8 mouse cellular contexts compared by ENCODE assay signal in the genomic region with DNA sequence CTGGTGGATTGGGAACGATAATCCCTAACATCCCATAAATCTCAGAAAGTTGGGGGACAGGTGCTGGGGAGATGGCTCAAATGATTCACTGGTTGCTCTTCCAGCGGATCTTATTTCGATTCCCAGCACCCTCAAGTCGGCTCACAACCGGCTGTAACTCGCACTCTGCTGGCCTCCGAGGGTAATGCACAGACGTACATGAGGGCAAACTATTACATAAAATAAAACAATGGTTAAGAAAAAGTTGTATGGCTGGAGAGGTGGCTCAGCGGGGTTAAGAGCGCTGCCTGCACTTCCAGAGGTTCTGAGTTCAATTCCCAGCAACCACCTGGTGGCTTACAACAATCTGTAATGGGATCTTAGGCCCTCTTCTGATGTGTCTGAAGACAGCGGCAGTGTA. TPM values are rescaled to one million over a fixed set of nuclear protein-coding genes. Genes with fewer than 3 reads are reported as not detected.
A peak's percentile ranks its signal among the peaks of the same experiment; 100 is the strongest.
DNase-seq lines count a peak whose midpoint lies in the region; ATAC-seq lines count a peak whose summit lies in the region.
"Had no signal": no experiment of that assay in that cellular context is flagged by ENCODE, and none has a peak within 500 bp of the region (broad histone marks: within the 10 kb centered on the region; RNA-seq: fewer than 3 reads in every experiment).

No protein-coding gene starts in this region.

- H3K27ac ChIP-seq in lung, embryonic 16.5 days (ENCODE audit: low read length) = no peak overlapping the region
- no peak overlapping the region for H3K27ac ChIP-seq in forebrain, embryonic 10.5 days
- H3K27ac ChIP-seq in limb, embryonic 10.5 days = no peak overlapping the region
- no peak overlapping the region for H3K27ac ChIP-seq in stomach, embryonic 14.5 days (ENCODE audit: low read length)

- no peaks in the 10 kb centered on the region for H3K36me3 ChIP-seq in lung, embryonic 16.5 days (ENCODE audit: control insufficient read depth, insufficient read depth, low read length)
- no peaks in the 10 kb centered on the region for H3K36me3 ChIP-seq in forebrain, embryonic 10.5 days (replicated peaks)
- H3K36me3 ChIP-seq in limb, embryonic 10.5 days = no peaks in the 10 kb centered on the region
- H3K36me3 ChIP-seq in stomach, embryonic 14.5 days (ENCODE audit: control insufficient read depth, insufficient read depth, low read length) = no peaks in the 10 kb centered on the region

- H3K4me1 ChIP-seq in lung, embryonic 16.5 days (replicated peaks; ENCODE audit: control insufficient read depth, insufficient read depth, low read length) = peaks cover 5% of the 10 kb centered on the region; the same call in 1 of the 2 replicates
- H3K4me1 ChIP-seq in forebrain, embryonic 10.5 days = peaks cover 54% of the 10 kb centered on the region
- peaks cover 9% of the 10 kb centered on the region for H3K4me1 ChIP-seq in limb, embryonic 10.5 days
- peaks cover 3% of the 10 kb centered on the region; the same call in 1 of the 2 replicates for H3K4me1 ChIP-seq in stomach, embryonic 14.5 days (ENCODE audit: control insufficient read depth, insufficient read depth, low read length)

- peaks cover 2% of the 10 kb centered on the region; the same call in 1 of the 2 replicates for H3K9me3 ChIP-seq in lung, embryonic 16.5 days (ENCODE audit: control insufficient read depth, low read length)
- no peaks in the 10 kb centered on the region for H3K9me3 ChIP-seq in forebrain, embryonic 10.5 days
- no peaks in the 10 kb centered on the region for H3K9me3 ChIP-seq in limb, embryonic 10.5 days (replicated peaks)
- no peaks in the 10 kb centered on the region for H3K9me3 ChIP-seq in stomach, embryonic 14.5 days (ENCODE audit: control insufficient read depth, low read depth, low read length)

- H3K9ac ChIP-seq in lung, embryonic 16.5 days (ENCODE audit: low read length) = no peak overlapping the region
- H3K9ac ChIP-seq in stomach, embryonic 14.5 days (replicated peaks; ENCODE audit: low read depth, low read length) = no peak overlapping the region

- H3K4me2 ChIP-seq in lung, embryonic 16.5 days (ENCODE audit: low read depth, low read length) = peak overlapping the region; percentile 74
- peak overlapping the region; percentile 64 for H3K4me2 ChIP-seq in stomach, embryonic 14.5 days (replicated peaks; ENCODE audit: low read depth, low read length)

- H3K27me3 ChIP-seq in lung, embryonic 16.5 days (ENCODE audit: control insufficient read depth, insufficient read depth, low read depth, low read length) = peaks cover 50% of the 10 kb centered on the region
- H3K27me3 ChIP-seq in forebrain, embryonic 10.5 days (ENCODE audit: poor library complexity, severe bottlenecking) = peaks cover 90% of the 10 kb centered on the region
- peaks cover 98% of the 10 kb centered on the region for H3K27me3 ChIP-seq in limb, embryonic 10.5 days (ENCODE audit: low read depth, poor library complexity, severe bottlenecking)
- peaks cover 30% of the 10 kb centered on the region for H3K27me3 ChIP-seq in stomach, embryonic 14.5 days (ENCODE audit: control insufficient read depth, insufficient read depth, low read length)

- no peak for ATAC-seq in lung, embryonic 16.5 days (ENCODE audit: low read depth)
- ATAC-seq in stomach, embryonic 14.5 days (ENCODE audit: insufficient number of reproducible peaks, insufficient read depth, low FRiP score, low read depth) = no peak
- ATAC-seq in erythroid progenitor cell, adult 5-6 weeks (replicated peaks; ENCODE audit: low FRiP score, poor library complexity, severe bottlenecking) = no peak

- peak overlapping the region; percentile 49 for H3K4me3 ChIP-seq in lung, embryonic 16.5 days (ENCODE audit: low read length)
- H3K4me3 ChIP-seq in forebrain, embryonic 10.5 days = peak overlapping the region; percentile 55
- H3K4me3 ChIP-seq in limb, embryonic 10.5 days = peak overlapping the region; percentile 50
- peak overlapping the region; percentile 39 for H3K4me3 ChIP-seq in stomach, embryonic 14.5 days (ENCODE audit: low read depth, low read length)

- DNase-seq in lung, postnatal 14 days = no peak
- no peak for DNase-seq in forebrain, embryonic 10.5 days (ENCODE audit: extremely low spot score, low spot score)
- no peak for DNase-seq in limb, embryonic 10.5 days (ENCODE audit: low spot score)
- no peak for DNase-seq in frontal cortex, postnatal 10 days (ENCODE audit: low spot score in 2 of 2)

- WGBS in lung, embryonic 16.5 days = 51% methylated on average over 11 of the region's 11 CpGs
- 57% methylated on average over 11 of the region's 11 CpGs for WGBS in forebrain, embryonic 10.5 days
- 51% methylated on average over 11 of the region's 11 CpGs for WGBS in limb, embryonic 10.5 days
- 55% methylated on average over 11 of the region's 11 CpGs for WGBS in stomach, embryonic 14.5 days

RNA-seq across cellular contexts. Expression of a gene that starts 2.4 kb away (rescaled TPM):
- not detected in 2 replicates for polyA plus RNA-seq in lung, embryonic 16.5 days (2015; fragmentation: Nextera tagmentation; extraction: Ambion mirVana)
- polyA plus RNA-seq in forebrain, embryonic 10.5 days (2016; fragmentation: Nextera tagmentation; extraction: Ambion mirVana) = 0.17 and 0.43 TPM in 2 replicates
- polyA plus RNA-seq in limb, embryonic 10.5 days (2016; fragmentation: Nextera tagmentation; extraction: Ambion mirVana) = 0.10 TPM in 1 of 2 replicates, not detected in the other
- not detected in 2 replicates for polyA plus RNA-seq in stomach, embryonic 14.5 days (2014; fragmentation: Nextera tagmentation; extraction: Ambion mirVana)
- not detected in 2 replicates for total RNA-seq in erythroid progenitor cell, adult 5-6 weeks (2015; ENCODE audit: low replicate concordance)
- total RNA-seq in erythroid progenitor cell, adult 5-6 weeks (2017; ENCODE audit: low replicate concordance) = 2.5 TPM in 1 of 2 replicates, not detected in the other
- total RNA-seq: gastrocnemius, postnatal 25 days had no signal

RNA-seq across cellular contexts. Expression of a gene that starts 14.3 kb away (rescaled TPM):
- 0.15 and 0.20 TPM in 2 replicates for polyA plus RNA-seq in lung, embryonic 16.5 days (2015; fragmentation: Nextera tagmentation; extraction: Ambion mirVana)
- 0.46 and 0.47 TPM in 2 replicates for polyA plus RNA-seq in forebrain, embryonic 10.5 days (2016; fragmentation: Nextera tagmentation; extraction: Ambion mirVana)
- 0.05 TPM in 2 replicates for polyA plus RNA-seq in limb, embryonic 10.5 days (2016; fragmentation: Nextera tagmentation; extraction: Ambion mirVana)
- 0.09 and 0.18 TPM in 2 replicates for polyA plus RNA-seq in stomach, embryonic 14.5 days (2014; fragmentation: Nextera tagmentation; extraction: Ambion mirVana)
- total RNA-seq in erythroid progenitor cell, adult 5-6 weeks (2015; ENCODE audit: low replicate concordance) = 8.8 and 13.0 TPM in 2 replicates
- total RNA-seq in erythroid progenitor cell, adult 5-6 weeks (2017; ENCODE audit: low replicate concordance) = 1.5 and 1.9 TPM in 2 replicates

RNA-seq across cellular contexts. Expression of a gene that starts 28.8 kb away (rescaled TPM):
- polyA plus RNA-seq in lung, embryonic 16.5 days (2015; fragmentation: Nextera tagmentation; extraction: Ambion mirVana) = 6.2 and 6.7 TPM in 2 replicates
- polyA plus RNA-seq in forebrain, embryonic 10.5 days (2016; fragmentation: Nextera tagmentation; extraction: Ambion mirVana) = 0.86 and 2.0 TPM in 2 replicates
- 0.62 and 3.2 TPM in 2 replicates for polyA plus RNA-seq in limb, embryonic 10.5 days (2016; fragmentation: Nextera tagmentation; extraction: Ambion mirVana)
- polyA plus RNA-seq in stomach, embryonic 14.5 days (2014; fragmentation: Nextera tagmentation; extraction: Ambion mirVana) = 2.3 TPM in 2 replicates
- not detected in 2 replicates for total RNA-seq in erythroid progenitor cell, adult 5-6 weeks (2015; ENCODE audit: low replicate concordance)
- total RNA-seq in erythroid progenitor cell, adult 5-6 weeks (2017; ENCODE audit: low replicate concordance) = not detected in 2 replicates

RNA-seq across cellular contexts. Expression of a gene that starts 49.7 kb away (rescaled TPM):
- polyA plus RNA-seq in lung, embryonic 16.5 days (2015; fragmentation: Nextera tagmentation; extraction: Ambion mirVana) = 5.0 and 6.2 TPM in 2 replicates
- polyA plus RNA-seq in forebrain, embryonic 10.5 days (2016; fragmentation: Nextera tagmentation; extraction: Ambion mirVana) = 10.6 and 10.8 TPM in 2 replicates
- polyA plus RNA-seq in limb, embryonic 10.5 days (2016; fragmentation: Nextera tagmentation; extraction: Ambion mirVana) = 9.9 and 10.5 TPM in 2 replicates
- 9.7 and 10.5 TPM in 2 replicates for polyA plus RNA-seq in stomach, embryonic 14.5 days (2014; fragmentation: Nextera tagmentation; extraction: Ambion mirVana)
- total RNA-seq in erythroid progenitor cell, adult 5-6 weeks (2015; ENCODE audit: low replicate concordance) = 10.9 and 11.9 TPM in 2 replicates
- total RNA-seq in erythroid progenitor cell, adult 5-6 weeks (2017; ENCODE audit: low replicate concordance) = 8.7 and 13.2 TPM in 2 replicates
